Mouse (Mus musculus) intestine, postnatal 0 days (tissue): Measurements from ENCODE around the gene Tdrd3. TPM values are rescaled to one million over a fixed set of nuclear protein-coding genes. Genes with fewer than 3 reads are reported as not detected.

Source experiments
- ATAC-seq: fragments of 200-750 bp; cut with Nextera tagmentation; 2 replicates; pipeline ENCODE4 v1.8.0; 2017; ENCODE audit warnings: mild to moderate bottlenecking, moderate TSS enrichment, moderate library complexity
- H3K27ac ChIP-seq: fragments of 300-500 bp; sonication (generic); 2 replicates; pipeline ENCODE4 v1.5.1; 2014; ENCODE audit warnings: mild to moderate bottlenecking, low read depth, low read length, moderate library complexity
- H3K27me3 ChIP-seq: fragments of 300-500 bp; sonication (generic); replicated peaks from 2 replicates; pipeline ENCODE4 v1.6.1; 2014; ENCODE audit warnings: low read length, mixed read lengths; ENCODE audit not compliant: control insufficient read depth, insufficient read depth
- H3K36me3 ChIP-seq: fragments of 300-500 bp; sonication (generic); 2 replicates; pipeline ENCODE4 v1.6.1; 2014; ENCODE audit warnings: mild to moderate bottlenecking, moderate library complexity; ENCODE audit not compliant: control insufficient read depth, insufficient read depth
- H3K4me1 ChIP-seq: fragments of 300-500 bp; sonication (generic); replicated peaks from 2 replicates; pipeline ENCODE4 v1.6.1; 2014; ENCODE audit warnings: antibody characterized with exemption, low read length, mixed read lengths; ENCODE audit not compliant: control insufficient read depth, insufficient read depth
- H3K4me2 ChIP-seq: fragments of 300-500 bp; sonication (generic); replicated peaks from 2 replicates; pipeline ENCODE4 v1.6.1; 2014; ENCODE audit warnings: low read depth, mild to moderate bottlenecking, moderate library complexity
- H3K4me3 ChIP-seq: fragments of 300-500 bp; sonication (generic); 2 replicates; pipeline ENCODE4 v1.5.1; 2014; ENCODE audit warnings: low read depth, low read length
- H3K9ac ChIP-seq: fragments of 300-500 bp; sonication (generic); 2 replicates; pipeline ENCODE4 v1.6.1; 2014; ENCODE audit warnings: mild to moderate bottlenecking, low read depth, low read length
- H3K9me3 ChIP-seq: fragments of 300-500 bp; sonication (generic); 2 replicates; pipeline ENCODE4 v1.6.1; 2016; ENCODE audit warnings: mixed run types; ENCODE audit not compliant: control insufficient read depth
- CTCF ChIP-seq: sonication (generic); IDR thresholded peaks from 2 replicates; pipeline ENCODE4 v1.5.1; 2016; ENCODE audit warnings: low read depth, mild to moderate bottlenecking, control low read depth, antibody characterized with exemption, moderate library complexity
- WGBS: fragments of 180-500 bp; shearing (Covaris S2); extraction: QIAGEN DNeasy Blood & Tissue Kit; methylation state at CpG from one replicate; pipeline ENCODE4 v1.1.7; 2014; 5-methylcytosine and 5-hydroxymethylcytosine counted together
- polyA plus RNA-seq: library from polyadenylated mRNA; unstranded; fragments of >200 nt; fragmentation: Nextera tagmentation; extraction: Ambion mirVana; gene quantifications from 2 replicates; pipeline ENCODE4 v1.2.1, GENCODE M21; 2015

The Tdrd3 gene
- polyA plus RNA-seq, 1 experiment from 2014 or later = 8.7 TPM

- H3K27me3 ChIP-seq = no peaks in the 10 kb centered on the region
- ATAC-seq = no peak
- H3K4me1 ChIP-seq = peaks cover 3% of the 10 kb centered on the region; the same call in 1 of the 2 replicates
- peak overlapping the region; percentile 94 for H3K4me2 ChIP-seq
- under 1% methylated on average over 11 of the region's 11 CpGs for whole genome bisulfite sequencing
- peak overlapping the region; percentile 99 for H3K27ac ChIP-seq
- H3K9me3 ChIP-seq = no peaks in the 10 kb centered on the region
- peak overlapping the region; percentile 23 for H3K9ac ChIP-seq
- no peak for TF ChIP-seq CTCF
- no peaks in the 10 kb centered on the region for H3K36me3 ChIP-seq
- H3K4me3 ChIP-seq = peak overlapping the region; percentile 86
Measured at GRCm38 (mm10) chr14:87415486-87415807, 992 bp upstream of the Tdrd3 start.

- under 1% methylated on average over 95 of the region's 109 CpGs for WGBS
- peak; percentile 70 for ATAC-seq
Measured at GRCm38 (mm10) chr14:87416755-87417690, 584 bp downstream of the Tdrd3 start.

GRCm38 (mm10) chr14:87417691-87418070 lies 1.2 kb downstream of the Tdrd3 start:
- peak overlapping the region; percentile 97 for H3K9ac ChIP-seq
- H3K9me3 ChIP-seq = no peaks in the 10 kb centered on the region
- H3K27me3 ChIP-seq = no peaks in the 10 kb centered on the region
- peak overlapping the region; percentile 94 for H3K4me2 ChIP-seq
- WGBS = 1% methylated on average over 3 of the region's 3 CpGs
- H3K27ac ChIP-seq = peak overlapping the region; percentile 99
- no peak for ATAC-seq
- H3K4me3 ChIP-seq = peak overlapping the region; percentile 86
- H3K36me3 ChIP-seq = no peaks in the 10 kb centered on the region
- no peak for TF ChIP-seq CTCF
- peaks cover 3% of the 10 kb centered on the region; the same call in 1 of the 2 replicates for H3K4me1 ChIP-seq

More at GRCm38 (mm10) chr14:87416755-87417690, 584 bp downstream of the Tdrd3 start:
- Histone ChIP-seq H3K4me3 (peak overlapping the region; percentile 86), H3K27me3 (no peaks in the 10 kb centered on the region), H3K27ac (peak overlapping the region; percentile 99), H3K4me1 (peaks cover 3% of the 10 kb centered on the region; the same call in 1 of the 2 replicates), H3K4me2 (peak overlapping the region; percentile 94), H3K9me3 (no peaks in the 10 kb centered on the region), H3K9ac (peak overlapping the region; percentile 97), H3K36me3 (no peaks in the 10 kb centered on the region)
- TF ChIP-seq CTCF = no peak

- H3K4me1 ChIP-seq = peaks cover 3% of the 10 kb centered on the region; the same call in 1 of the 2 replicates
- WGBS = 80% methylated on average over 2 of the region's 2 CpGs
- no peak for ATAC-seq
- no peaks in the 10 kb centered on the region for H3K9me3 ChIP-seq
- H3K27me3 ChIP-seq = no peaks in the 10 kb centered on the region
- no peak overlapping the region for H3K9ac ChIP-seq
- H3K4me3 ChIP-seq = no peak overlapping the region
- no peaks in the 10 kb centered on the region for H3K36me3 ChIP-seq
- no peak for TF ChIP-seq CTCF
- H3K27ac ChIP-seq = no peak overlapping the region
- H3K4me2 ChIP-seq = no peak overlapping the region
Measured at GRCm38 (mm10) chr14:87419740-87420139, 3.3 kb downstream of the Tdrd3 start.

- no peak overlapping the region for H3K27ac ChIP-seq
- no peaks in the 10 kb centered on the region for H3K27me3 ChIP-seq
- no peak overlapping the region for H3K4me2 ChIP-seq
- peaks cover 3% of the 10 kb centered on the region; the same call in 1 of the 2 replicates for H3K4me1 ChIP-seq
- ATAC-seq = no peak
- 58% methylated on average over 4 of the region's 4 CpGs for WGBS
- no peaks in the 10 kb centered on the region for H3K9me3 ChIP-seq
- H3K36me3 ChIP-seq = no peaks in the 10 kb centered on the region
- no peak overlapping the region for H3K4me3 ChIP-seq
- H3K9ac ChIP-seq = no peak overlapping the region
- TF ChIP-seq CTCF = no peak
Measured at GRCm38 (mm10) chr14:87420576-87420975, 4.1 kb downstream of the Tdrd3 start.

- Histone ChIP-seq H3K27ac (no peak overlapping the region), H3K4me1 (peaks cover 3% of the 10 kb centered on the region; the same call in 1 of the 2 replicates), H3K9ac (no peak overlapping the region), H3K4me3 (no peak overlapping the region), H3K9me3 (no peaks in the 10 kb centered on the region), H3K27me3 (no peaks in the 10 kb centered on the region), H3K4me2 (no peak overlapping the region), H3K36me3 (no peaks in the 10 kb centered on the region)
- 81% methylated on average over 3 of the region's 3 CpGs for WGBS
- no peak for ATAC-seq
- no peak for TF ChIP-seq CTCF
Measured at GRCm38 (mm10) chr14:87422432-87422831, 6.0 kb downstream of the Tdrd3 start.
